Mouse (Mus musculus): ENCODE data around the gene Schip1.

Gene Schip1

DNA sequence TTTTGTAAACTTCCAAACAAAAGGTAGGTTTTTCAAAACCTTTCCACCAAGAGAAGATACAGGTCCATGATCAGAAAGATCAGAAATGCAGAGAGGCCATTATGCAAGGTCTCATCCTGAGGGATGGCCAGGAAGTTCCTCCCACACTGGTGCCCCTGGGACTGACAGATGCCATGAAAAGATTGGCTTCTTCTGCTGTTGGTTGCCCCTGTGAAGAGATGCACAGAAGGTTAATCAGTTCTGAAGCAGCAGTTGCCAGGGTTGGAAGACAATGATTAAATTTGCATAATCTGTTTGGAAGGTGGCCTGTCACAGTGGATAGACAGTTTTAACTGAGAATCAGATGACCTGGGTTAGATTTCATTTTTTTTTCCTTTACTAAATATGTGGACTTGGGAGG lies 319.1 kb downstream of the Schip1 start:
- no peak for DNase-seq (ENCODE audit: low spot score in 2 of 2)

- no peak for DNase-seq (ENCODE audit: low spot score in 2 of 2)
Observed at GRCm38 (mm10) chr3:68385544-68385943, 320.9 kb downstream of the Schip1 start.

- no peak for DNase-seq (ENCODE audit: low spot score in 2 of 2)
Observed at GRCm38 (mm10) chr3:68388023-68388422, 323.4 kb downstream of the Schip1 start.

DNA sequence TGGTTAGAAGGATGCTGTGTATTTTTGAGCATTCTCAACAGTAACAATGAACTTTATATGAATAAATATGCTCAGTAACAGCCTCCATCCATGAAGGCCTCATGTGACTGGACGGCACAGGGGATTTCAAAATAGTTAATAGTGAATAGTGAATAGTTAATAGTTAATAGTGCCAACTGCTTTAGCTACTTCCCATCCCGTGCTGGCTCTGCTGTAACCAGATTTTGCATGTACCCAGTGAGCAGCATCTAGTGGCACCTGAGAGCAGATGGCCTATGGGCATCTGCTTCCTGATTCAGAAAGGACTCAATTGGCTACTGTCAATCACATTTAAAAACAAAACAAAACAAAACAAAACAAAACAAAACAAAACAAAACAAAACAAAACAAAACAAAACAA lies 329.0 kb downstream of the Schip1 start:
- no peak for DNase-seq (ENCODE audit: low spot score in 2 of 2)

DNA sequence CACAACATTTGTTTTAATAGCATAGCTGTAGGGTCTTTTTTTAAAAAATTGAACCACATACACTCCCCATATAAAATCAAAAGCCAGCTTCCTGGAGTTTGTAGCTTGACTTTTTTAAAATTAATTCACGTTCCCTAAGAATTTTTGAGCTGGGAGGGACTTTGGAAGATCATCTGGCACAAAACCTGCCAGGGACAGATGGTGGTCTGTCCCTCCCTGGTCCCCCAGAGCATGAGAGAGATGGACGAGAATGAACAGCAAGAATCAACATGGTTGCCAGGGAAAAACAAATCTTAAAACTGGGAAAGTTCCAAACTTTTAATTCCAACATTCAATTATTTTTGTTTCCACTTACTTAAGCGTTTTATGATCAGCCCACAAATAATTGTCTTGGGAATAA lies 334.1 kb downstream of the Schip1 start:
- no peak for DNase-seq (ENCODE audit: low spot score in 2 of 2)

DNA sequence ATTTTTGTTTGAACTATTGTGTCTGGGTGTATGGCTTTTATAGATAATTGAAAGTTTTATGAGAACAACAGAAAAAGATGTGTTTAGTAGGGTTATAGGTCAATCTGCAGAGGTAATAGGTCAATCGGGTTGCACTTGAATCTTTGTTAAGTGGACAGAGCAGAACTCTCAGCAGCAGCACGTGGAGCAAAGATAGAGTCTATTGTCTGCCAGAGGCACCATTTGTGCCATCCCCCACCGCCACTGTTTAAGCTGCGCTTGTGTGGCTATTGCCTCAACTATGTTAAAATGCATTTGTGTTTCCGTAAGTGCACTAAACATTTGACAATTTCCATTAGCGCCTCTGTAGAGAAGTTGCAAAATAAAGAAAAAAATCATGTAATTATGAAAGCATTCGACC lies 335.5 kb downstream of the Schip1 start:
- DNase-seq (ENCODE audit: low spot score in 2 of 2), result no peak

DNA sequence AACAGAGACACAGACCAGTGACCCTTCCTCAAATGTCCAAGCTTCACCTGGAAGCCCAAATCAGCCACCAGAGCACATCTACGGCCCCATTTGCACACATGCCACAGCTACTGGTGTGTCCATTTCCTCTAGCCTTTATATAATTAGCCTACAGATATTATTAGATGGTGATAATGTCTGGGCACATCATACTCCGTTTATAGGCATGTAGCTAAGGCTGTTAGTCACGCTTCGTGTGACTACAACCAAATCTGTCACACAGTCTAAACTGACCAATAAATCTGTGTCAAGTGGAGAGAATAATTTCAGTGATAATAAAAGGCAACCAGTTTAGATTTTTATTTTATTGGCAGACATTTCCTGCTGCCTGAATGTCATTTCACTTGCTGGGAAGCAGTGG lies 338.7 kb downstream of the Schip1 start:
- no peak for DNase-seq (ENCODE audit: low spot score in 2 of 2)

DNA sequence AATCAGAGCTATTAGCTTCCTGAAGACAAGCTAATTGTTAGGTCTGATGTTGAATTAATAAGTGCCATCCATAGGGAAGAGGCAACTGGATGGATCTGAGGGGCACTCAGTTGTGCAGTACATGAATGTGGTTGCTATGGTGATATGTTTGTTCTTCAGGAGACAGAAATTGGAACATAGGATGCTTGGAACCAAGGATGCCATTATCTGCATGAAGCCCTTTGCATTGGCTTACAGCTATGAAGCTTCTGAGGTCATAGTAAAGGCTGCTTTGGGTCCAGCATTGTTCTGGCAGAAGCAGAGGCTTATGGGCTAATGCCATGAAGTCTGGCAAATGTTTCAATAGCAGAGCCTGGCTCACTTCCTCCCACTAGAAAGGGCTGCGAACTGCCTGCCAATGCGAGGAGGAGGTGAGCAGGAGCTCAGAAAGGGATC lies 339.2 kb downstream of the Schip1 start:
- DNase-seq (ENCODE audit: low spot score in 2 of 2), result peak; percentile 33 to 35

DNA sequence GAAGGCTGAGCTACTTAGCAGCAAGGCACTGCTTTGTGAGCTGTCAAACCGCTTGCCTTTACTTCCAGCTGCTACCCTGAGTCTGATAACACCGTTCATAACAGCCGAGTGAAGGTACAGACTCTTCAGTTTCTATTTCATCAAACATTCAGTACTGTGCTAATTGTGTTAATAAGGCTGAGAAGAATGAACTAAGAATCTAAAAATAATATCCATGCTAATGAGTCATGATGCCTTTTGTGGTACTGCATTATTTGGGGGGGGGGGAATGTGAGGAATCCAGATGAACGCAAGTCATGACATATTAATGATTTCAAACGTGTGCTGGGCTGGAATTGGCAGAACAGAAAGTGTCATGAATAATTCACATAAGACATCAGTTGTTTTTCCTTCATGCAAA lies 341.1 kb downstream of the Schip1 start:
- DNase-seq (ENCODE audit: low spot score in 2 of 2), result no peak

DNA sequence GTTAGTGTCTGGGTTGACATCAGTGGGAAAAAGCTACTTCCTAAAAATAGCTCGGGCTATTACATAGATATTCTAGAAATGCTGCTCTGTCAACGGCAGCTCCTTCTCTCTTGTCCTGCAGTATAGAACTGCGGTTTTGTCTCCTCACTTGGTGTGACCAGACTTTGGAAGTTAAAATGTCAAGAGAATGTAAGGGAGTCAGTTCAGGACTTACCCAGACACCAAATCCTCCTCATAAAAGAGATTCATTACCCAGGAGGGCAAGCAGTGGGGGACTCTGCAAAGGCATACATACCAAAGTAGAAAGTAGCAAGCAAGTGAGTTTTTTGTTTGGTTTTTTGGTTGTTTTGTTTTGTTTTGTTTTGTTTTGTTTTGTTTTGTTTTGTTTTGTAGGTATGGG lies 347.7 kb downstream of the Schip1 start:
- DNase-seq (ENCODE audit: low spot score in 2 of 2), result no peak

- no peak for DNase-seq (ENCODE audit: low spot score in 2 of 2)
Observed at GRCm38 (mm10) chr3:68419792-68420191, 355.2 kb downstream of the Schip1 start.

DNA sequence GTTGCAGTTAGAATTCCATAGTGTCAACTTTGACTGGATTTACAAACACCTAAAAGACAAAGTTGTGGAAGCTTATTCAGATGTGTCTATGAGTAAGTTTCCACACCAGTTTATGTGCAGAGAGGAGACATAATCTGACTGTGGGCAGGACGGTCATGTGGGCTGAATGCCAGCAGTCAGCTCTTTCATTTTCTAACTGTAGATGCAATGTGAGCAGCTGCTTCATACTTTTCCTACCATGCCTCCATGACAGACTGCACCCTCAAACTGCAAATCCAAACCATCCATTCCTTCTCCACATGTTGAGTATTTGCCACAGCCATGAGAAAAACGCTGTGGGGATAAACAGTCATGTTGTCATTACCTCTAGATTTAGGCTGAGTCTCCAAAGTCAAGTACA lies 356.3 kb downstream of the Schip1 start:
- DNase-seq (ENCODE audit: low spot score in 2 of 2), result no peak

- DNase-seq (ENCODE audit: low spot score in 2 of 2), result no peak
Observed at GRCm38 (mm10) chr3:68421849-68422248, 357.2 kb downstream of the Schip1 start.

DNA sequence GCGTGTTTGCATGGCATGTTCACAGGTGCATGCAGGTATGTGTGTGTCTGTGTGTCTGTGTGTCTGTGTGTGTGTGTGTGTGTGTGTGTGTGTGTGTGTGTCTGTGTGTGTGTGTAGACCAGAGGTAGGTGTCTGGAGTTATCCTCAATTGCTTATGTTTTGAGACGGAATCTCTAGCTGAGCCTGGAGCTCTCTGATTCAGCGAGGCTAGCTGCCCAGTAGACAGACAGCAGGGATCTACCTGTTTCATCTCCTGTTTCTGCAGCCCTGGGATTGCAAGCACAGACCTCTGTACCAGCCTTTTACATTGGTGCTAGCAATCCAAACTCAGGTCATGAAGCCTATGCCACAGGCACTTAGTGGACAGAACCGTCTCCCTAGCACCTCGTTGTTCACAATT lies 363.5 kb downstream of the Schip1 start:
- DNase-seq (ENCODE audit: low spot score in 2 of 2), result no peak

GRCm38 (mm10) chr3:68434435-68434834 lies 369.8 kb downstream of the Schip1 start:
- no peak for DNase-seq (ENCODE audit: low spot score in 2 of 2)

GRCm38 (mm10) chr3:68434897-68435296 lies 370.3 kb downstream of the Schip1 start:
- DNase-seq (ENCODE audit: low spot score in 2 of 2), result no peak

- DNase-seq (ENCODE audit: low spot score in 2 of 2), result no peak
Observed at GRCm38 (mm10) chr3:68448480-68448879, 383.9 kb downstream of the Schip1 start.

DNA sequence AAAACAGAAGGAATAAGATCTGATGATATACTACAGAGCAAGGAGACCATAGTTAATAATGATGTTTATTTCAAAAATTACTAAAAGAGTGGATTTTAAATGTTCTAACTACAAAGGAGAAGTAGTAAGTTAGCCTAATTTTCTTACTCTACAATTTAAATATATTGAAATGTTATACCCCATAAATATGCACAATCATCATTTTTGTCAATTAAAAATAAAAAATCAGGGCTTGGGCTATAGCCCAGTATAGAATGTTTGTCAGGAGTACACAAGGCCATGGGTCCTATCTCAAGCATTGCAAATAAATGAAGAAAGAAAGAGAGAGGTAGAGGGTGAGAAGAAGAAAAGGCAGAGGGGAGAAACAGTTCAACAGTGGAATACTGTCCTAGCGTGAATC lies 387.0 kb downstream of the Schip1 start:
- no peak for DNase-seq (ENCODE audit: low spot score in 2 of 2)

GRCm38 (mm10) chr3:68453266-68453665 lies 388.7 kb downstream of the Schip1 start:
- DNase-seq (ENCODE audit: low spot score in 2 of 2), result no peak

DNA sequence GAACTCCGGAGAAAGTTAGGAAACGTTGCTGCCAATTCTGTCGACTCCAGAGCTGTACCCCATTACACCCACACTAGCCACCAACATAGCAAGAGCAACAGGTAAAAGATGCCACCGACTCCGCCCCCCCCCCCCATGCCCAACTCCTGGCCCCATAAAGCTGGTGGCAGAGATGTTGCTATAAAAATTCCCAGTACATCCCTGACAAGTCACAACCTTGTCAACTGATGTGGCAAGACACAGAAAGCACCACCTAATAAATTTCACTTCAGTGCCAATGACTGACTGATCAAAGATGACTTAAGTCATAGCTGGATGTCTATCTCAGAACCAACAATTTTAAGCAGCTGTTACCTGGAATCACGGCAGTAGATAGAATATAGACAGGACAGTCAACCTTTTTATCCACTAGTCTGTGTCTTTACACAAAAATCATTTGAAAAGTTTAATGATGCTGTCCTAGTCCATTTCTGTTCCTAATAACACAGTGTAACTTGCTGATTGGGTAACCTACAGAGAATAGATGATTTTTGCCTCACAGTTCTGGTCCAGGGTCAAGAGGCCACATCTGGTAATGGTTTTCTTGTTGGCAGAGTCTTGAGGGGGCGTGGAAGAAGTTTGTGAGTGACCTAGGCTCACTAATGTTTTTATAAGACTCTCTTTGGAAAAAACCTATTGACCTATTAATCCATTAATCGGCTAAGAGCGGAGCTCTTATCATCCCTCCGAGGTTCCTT lies 389.3 kb downstream of the Schip1 start:
- no peak for DNase-seq (ENCODE audit: low spot score in 2 of 2)

DNA sequence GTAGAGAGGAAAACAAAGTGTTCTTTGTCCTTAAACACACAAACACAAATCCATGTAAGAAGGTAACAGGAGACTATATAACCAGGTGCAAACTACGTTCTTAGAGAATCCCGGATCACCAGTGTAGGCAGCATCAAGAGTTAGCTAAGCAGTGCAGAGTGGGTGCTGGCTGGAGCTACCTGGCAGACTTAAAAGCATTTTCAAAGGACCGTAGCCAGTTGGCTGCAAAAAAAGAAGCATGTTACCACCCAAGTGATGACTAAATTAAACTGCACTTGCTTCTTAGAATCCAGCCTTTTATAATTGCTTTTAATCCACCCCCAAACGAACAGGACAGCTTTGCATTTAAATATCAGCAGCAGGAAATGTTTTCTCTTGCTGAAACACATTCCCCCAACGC lies 402.0 kb downstream of the Schip1 start:
- peak; percentile 60 to 79 for DNase-seq (ENCODE audit: low spot score in 2 of 2)

- DNase-seq (ENCODE audit: low spot score in 2 of 2), result no peak
Observed at GRCm38 (mm10) chr3:68467941-68468687, 403.5 kb downstream of the Schip1 start.

- DNase-seq (ENCODE audit: low spot score in 2 of 2), result no peak
Observed at GRCm38 (mm10) chr3:68469643-68470042, 405.0 kb downstream of the Schip1 start.

Measured in right cerebral cortex, postnatal 10 days (tissue).